Mouse (Mus musculus): ENCODE data around the gene Capn6.

DNA sequence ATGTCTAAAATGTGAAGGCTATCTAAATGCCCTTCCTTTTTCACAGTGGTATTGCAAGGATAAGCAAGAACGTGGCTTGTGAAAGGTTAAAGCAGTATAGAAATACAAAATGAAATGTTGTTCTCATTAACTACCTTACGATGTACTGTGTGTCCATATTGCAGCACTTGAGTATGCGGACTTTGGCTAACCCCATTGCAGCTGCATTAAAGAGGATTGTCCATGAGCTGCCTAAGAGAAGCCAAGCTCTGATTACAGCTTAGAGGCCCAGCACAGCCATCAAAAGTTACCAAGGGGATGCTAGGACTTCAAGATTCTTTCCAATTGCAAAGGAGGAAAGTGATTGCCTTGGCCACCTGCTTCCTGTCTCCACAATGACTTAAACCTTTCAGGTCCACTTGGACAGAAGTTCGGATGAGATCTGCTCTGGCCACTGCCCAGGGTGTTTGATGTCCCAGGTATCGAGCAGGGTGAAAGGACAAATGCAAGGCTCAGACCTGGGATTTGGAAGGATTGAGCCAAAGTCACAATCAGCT is 40.0 kb upstream of the Capn6 start:
- TF ChIP-seq ZNF384 (IDR thresholded peaks at IDR 0.05; ENCODE audit: low read depth, low read length), result no peak
- TF ChIP-seq MAFK (IDR thresholded peaks at IDR 0.05; ENCODE audit: insufficient read depth, low read depth, low read length), result no peak
- no peak for TF ChIP-seq CHD2 (IDR thresholded peaks at IDR 0.05; ENCODE audit: low read depth, low read length)
